Mouse (Mus musculus): ENCODE results near the gene Zfp536. TPM values are rescaled to one million over a fixed set of nuclear protein-coding genes. Genes with fewer than 3 reads are reported as not detected.

The Zfp536 gene
- total RNA-seq (2021) = 10 to 100 TPM; 10.6 to 13.3 TPM

DNA sequence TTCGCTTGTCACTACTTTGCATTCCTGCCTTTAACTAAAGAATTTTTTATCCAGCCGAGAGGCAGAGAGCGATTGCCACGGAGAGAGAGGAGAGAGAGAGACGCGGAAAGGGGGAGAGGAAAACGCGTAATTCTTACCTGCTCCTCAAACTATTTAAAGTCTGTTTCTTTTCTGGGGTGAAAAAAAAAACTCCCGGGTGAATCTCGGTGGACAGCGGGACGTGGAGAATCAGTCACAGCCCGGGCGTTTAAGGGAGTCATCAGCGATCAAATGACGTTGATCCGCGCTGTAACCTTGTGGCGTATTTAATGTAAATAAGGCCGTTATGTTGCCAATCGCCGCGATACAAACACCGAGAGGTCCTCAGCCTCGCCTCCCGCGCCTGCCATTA, at the start of gene Zfp536:
Zfp536 (minus strand) TSS at position 330 of the 391 bp plus-strand sequence.
- peak in 1 of 2 experiments; percentile 15 for DNase-seq

DNA sequence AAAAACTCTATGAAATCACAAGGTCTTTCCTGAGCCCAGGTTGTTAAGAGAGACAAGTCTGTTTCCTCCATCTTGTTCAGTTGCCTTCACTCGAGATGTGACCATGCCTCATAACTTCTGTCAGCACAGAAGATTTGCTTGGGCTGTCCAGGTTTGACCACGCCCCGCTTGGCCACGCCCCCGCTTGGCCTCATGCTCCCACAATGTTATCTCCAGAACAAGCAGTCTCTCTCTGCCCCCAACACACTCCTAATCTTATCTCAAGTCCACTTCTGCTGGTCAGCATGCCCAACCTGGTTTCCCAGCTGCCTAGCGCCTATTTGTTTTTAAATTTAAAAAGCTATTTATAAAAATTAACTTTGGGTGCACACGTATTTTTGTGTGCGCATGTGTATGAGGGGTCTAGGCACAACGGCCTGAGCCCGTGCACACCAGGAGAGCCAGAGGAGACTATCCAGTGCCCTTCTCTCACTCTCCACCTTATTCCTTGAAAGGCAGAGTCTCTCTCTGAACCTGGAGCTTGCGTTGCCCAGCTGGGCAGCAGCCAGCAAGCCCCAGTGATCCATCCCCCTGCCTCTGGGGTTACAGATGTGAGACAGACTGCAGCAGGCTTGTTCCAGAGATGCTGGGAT, 47.3 kb upstream of the Zfp536 start:
- peak in 1 of 2 experiments; percentile 25 for DNase-seq
- intact Hi-C loops (cut with DNase I) = no loop called here

More for the DNA sequence above, at the start of gene Zfp536:
- intact Hi-C loops (cut with DNase I) = loop anchor here (5.0 to 10.0 kb wide), 6 partner anchors 64 to 1869 kb away; no protein-coding TSS in a partner anchor

DNA sequence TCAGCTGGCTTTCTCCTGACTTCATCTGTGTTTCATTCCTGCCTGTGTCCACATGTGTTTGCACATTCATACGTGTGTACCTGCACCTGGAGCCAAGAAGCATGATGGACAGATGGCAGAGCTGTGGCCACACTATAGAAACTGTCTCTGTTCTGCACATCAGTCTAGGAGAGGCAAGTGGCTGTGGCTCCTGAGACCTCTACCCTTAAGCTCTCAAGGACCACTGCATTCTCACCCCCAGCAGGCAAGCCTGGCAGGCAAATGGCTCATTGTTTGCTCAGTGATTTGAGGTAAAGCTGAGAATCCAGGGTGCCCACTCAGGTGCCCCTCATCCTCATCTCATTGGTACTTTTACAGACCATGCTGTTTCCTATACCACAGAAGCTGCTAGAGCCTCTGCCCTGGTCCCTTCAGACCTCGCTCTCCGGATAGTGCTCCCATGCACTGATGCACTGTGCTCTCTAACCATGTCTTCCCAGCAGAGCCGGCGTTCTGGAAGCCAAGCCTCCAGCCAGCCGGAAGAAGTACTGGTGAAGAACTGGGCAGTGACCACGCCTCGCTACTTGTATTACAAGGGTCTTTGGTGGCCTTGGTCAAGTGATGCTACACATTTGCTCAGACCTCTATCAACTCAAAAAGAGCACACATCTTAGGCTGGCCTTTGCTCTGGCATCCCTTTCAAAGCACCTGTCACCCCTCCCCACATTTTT, 45.3 kb upstream of the Zfp536 start:
- DNase-seq = no peak
- intact Hi-C loops (cut with DNase I) = no loop called here

DNA sequence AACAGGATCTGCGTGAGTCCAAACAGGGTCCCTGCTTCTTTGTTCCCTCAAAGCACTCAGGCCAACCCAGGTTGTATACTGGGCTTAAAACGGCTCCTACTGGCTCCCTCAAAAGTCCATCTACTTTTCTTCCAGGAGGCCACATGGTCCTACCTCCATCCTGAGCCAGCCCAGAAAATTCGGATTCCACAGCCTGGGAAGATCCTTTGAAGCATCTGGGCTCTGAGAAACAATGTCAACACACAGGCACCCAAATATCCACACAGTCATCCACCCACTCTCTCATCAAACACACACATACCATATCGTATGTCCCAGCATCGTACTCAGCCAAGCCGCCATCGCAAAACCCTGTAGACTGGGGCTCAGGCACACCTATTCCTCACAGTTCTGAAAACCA, 43.5 kb upstream of the Zfp536 start:
- DNase-seq = no peak
- intact Hi-C loops (cut with DNase I) = no loop called here

DNA sequence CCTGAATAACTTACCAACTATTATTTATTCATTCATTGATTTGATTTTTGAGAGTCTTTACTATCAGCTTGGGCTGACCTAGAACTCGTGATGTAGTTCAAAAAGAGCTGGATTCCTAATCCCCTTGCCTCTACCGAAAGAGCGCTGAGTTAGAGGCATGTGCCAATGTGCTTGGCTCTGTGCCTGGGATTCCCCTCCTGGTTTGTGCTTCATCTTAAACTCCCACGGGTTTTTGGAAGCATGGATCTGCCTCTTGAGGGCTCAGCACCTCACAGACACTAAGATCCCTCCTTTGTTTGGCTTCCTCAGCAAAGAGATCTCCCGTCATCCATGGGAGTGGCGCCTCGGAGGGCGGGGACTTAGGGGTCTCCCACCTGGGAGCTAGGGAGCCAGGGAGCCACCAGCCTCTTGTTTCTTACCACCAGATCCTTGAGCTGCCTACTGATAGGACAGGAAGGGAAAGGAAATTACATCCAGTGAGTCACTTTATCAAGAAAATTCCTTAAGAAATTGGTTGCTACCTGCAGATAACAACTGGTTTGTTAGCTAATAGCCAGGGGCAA, 41.5 kb upstream of the Zfp536 start:
- DNase-seq = no peak
- intact Hi-C loops (cut with DNase I) = no loop called here

DNA sequence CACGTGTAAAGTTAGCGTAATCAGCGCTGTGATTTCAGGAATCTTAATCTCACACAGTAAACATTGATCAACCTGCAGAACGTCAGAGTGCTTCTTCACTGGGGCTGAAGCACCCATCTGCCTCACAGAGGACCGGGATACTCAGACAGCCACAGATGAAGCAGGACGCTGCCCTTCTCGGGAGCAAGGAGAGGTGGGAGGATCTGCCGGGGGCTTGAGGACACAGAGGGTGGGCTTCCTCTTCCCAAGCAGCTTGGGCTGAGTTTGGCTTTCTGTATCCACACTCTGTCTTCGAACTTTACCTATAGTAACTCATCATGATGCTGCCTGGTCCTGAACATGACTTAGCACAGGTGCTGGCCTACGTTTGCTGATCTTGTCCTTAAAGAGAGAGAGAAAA, 40.2 kb upstream of the Zfp536 start:
- intact Hi-C loops (cut with DNase I) = no loop called here

DNA sequence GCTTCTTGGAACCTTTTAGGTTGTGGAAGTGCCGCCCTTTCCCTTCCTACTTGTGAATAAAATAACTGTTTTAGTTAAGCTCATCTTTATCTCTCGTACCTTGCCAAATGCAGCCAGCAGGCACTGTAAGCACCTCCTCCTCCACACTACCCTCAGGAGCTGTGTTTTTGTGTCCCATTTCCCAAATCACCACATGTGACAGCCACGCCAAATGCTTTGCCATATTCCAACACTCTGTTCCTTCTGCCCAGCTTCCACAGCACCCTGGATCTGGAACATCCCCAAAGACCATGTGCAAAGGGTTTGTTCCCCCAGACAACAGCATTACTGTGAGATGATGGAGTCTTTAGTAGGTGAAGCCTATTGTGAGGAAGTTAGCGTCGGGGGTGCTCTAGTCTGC, 36.5 kb upstream of the Zfp536 start:
- intact Hi-C loops (cut with DNase I) = no loop called here
- DNase-seq = no peak

More for the DNA sequence above, 40.2 kb upstream of the Zfp536 start:
- DNase-seq = no peak

DNA sequence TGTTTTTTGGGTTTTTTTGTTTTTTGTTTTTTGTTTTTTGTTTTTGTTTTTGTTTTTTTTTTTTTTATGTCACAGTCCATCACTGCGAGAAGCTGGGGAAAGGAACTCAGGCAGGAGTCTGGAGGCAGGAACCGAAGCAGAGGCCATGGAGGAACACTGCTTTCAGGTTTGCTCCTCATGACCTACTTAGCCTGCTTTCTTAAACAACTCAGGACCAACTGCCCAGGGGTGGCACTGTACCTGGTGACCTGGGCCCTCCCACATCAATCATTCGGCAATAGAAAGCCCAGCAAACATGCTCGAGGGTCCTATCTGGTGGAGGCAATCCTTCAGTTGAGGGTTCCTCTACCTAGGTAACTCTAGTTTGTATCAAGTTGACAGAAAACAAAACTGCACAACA, 35.6 kb upstream of the Zfp536 start:
- intact Hi-C loops (cut with DNase I) = no loop called here
- no peak for DNase-seq

DNA sequence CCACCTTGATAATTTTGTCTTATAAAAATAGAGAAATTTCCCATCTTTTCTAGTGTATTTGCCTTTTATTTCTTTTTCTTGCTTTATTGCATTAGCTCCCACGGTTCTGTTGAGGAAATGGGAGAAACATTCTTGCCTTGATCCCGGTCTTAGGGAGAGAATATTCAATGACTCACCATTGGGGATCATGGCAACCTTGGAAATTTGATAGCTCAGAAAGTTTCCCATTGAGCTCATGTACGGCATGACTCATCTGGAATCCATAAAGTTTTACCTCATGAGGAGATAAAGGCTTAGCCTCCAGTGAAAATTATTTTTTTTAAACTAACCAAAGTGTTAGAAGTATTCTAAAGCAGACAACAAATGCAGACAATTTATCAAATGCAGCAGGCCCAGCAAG, 27.7 kb upstream of the Zfp536 start:
- intact Hi-C loops (cut with DNase I) = no loop called here
- DNase-seq = no peak

DNA sequence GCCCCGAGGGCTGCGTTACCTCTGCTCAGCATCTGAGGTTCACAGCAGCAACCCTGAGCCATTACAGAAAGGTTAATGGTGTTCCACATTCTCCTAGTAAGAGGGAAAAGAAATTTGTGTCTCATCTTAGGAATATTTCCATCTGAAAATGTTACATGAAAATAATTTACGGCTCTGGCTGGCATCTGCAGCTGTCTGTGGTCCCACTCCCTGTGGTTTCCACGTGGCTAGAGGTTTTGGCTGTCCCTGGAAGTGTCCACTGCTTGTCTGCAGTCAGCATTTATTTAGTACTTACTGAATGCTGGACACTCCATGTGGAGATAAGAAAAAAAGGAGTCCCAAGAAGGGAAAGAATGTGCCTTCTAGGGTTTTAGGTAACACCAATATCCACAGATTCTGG, 15.3 kb upstream of the Zfp536 start:
- intact Hi-C loops (cut with DNase I) = no loop called here
- DNase-seq = no peak

DNA sequence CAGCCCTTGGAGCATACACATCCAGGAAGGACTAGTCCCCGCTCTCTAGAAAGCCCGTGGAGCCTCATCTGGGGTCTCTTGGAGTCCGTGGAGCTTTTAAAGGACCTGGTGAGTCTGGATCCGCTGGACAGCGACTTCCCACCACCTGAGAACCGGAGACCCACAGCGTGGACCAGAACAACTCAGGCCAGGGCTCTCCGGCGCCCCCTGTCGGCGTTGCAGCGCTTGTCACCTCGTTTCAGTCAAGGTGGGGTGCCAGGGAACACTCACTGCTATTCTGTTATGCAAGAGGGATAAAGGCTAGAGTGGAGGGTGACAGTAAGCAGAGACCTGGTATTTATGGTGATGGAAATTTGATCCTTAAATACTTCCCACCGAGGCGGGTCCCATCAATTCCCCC, 2.1 kb upstream of the Zfp536 start:
- intact Hi-C loops (cut with DNase I) = loop anchor here (1.0 to 10.0 kb wide), 4 partner anchors 241 to 1871 kb away; no protein-coding TSS in a partner anchor
- DNase-seq = peak; percentile 67 to 84

DNA sequence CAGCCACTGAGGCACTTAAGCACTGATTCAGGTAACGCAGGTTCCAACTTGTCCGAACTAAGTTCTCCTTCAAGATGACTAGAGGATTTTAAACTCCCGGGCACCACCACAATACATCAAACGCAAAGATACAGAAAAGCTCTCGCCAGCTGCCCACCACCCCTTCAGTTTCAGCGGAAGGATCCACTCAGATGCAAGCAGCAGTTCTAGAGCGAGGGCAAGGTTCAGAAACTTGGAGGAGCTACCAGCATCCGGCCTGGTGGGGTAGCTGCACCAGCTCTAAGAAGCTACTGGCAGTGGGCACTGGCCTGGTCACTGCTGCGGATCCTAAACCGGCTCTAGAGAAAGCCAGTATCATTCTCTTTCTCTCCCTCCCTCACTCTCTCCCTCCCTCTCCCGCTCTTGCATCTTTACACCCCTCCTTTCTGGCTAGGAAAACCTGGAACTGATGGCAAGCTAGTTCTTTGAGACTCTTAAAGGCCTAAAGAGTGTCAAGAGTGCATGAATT, 1.1 kb upstream of the Zfp536 start:
- intact Hi-C loops (cut with DNase I) = loop anchor here (5.0 to 10.0 kb wide), 6 partner anchors 63 to 1870 kb away; no protein-coding TSS in a partner anchor
- DNase-seq = no peak

DNA sequence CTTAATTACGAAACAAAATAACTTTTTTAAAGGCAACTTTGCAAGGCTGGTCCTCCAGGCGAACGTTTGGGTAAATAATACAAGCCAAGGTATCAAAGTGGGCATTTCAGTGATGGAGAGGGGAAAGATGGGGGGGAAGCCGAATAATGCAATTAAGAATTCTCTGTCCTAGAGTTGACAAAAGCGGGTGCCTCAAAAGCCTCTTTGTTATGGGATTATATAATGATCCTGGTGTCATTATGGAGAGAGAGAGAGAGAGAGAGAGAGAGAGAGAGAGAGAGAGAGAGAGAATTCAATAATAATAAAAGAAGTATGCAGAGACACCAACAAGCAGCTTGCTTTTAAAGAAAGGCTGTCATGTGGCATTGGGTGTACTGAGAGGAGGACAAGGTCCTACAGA, 465 bp upstream of the Zfp536 start:
- intact Hi-C loops (cut with DNase I) = loop anchor here (5.0 to 10.0 kb wide), 6 partner anchors 63 to 1869 kb away; no protein-coding TSS in a partner anchor
- DNase-seq = no peak

DNA sequence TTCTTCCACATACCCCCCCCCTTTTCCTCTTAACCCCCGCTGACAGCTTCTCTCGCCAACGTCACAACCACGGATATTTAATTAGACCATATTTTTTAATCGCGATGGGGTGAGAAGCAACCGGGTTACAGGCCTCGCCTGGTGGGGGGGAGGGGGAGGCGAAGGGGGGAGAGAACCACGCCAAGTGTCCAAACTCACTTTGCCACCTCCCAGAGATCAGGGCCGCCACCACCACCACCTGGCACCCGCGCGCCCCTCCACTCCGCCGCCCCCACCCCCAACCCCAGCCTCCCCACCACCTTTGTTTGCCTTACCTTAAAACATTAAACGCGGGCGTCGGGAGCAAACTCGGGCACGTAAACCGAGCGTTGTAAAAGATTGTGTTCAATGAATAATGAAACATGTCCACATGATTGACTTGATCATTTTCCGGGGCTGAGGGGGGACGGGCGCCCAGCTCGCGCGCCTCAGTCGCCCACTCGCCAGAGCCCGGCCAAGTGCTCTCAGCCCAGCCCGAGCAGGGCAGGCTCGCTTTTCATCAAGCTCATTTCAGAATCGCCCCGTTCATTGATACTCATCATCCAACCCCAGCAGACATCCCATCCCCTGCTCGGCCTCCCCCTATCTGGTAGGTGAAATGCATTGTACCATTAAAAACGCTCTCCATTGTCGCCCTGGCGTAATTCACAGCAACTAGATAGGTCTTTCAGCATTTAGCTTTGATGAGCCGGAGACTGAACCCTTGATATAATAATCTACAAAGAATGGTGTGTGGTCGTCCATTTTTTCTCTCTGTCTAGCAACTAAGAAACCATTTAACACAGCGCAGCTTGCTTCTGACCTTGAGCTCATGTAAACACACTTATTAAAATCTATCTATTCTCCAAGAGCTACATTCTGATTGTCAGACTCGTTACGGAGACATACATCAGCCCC, 797 bp downstream of the Zfp536 start:
- intact Hi-C loops (cut with DNase I) = loop anchor here (5.0 to 10.0 kb wide), 6 partner anchors 65 to 1868 kb away; no protein-coding TSS in a partner anchor
- DNase-seq = peak; percentile 20 to 21

DNA sequence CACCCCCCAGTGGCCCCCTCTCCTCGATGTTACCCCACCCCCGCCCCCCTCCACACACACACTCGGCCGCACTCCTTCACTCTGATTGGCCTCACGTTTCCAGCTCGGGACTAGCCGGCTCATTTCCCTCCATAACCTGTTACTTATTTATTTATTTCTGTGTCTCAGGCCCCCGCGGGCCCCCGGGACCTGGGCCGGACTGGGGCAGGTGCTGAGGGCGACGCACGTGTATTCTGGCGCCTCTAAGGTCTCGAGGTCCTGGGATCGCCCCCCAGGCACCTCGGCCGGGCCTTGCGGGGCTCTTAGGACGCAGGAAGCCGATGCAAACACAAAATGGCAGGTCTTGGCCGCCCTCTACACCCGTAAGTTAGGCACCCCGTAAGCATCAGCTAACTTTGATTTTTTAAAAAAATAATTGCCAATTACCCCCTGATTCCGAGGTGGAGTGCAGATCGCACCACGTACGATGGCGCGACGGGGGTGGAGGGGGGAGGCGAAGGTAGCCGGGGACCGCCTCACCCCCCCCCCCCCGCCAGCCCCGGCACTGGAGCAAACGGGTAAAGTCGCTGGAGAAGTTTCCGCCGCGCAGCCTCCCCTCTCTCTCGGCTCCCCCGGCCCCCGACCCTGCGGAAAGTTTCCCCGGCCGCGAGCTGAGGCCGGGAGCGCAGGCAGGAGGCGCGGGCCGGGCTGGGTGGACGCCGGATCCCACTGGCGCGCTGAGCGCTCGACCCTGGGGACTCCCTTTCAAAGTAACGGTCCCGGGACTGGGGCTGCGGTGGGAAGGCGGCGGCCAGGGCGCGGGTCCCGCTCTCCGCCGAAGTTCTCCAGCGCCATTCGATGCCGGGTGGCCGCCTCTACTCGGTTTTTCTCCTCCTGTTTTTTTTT, 1.7 kb downstream of the Zfp536 start:
- intact Hi-C loops (cut with DNase I) = loop anchor here (5.0 to 10.0 kb wide), 6 partner anchors 66 to 1867 kb away; no protein-coding TSS in a partner anchor
- DNase-seq = peak; percentile 43 to 55

DNA sequence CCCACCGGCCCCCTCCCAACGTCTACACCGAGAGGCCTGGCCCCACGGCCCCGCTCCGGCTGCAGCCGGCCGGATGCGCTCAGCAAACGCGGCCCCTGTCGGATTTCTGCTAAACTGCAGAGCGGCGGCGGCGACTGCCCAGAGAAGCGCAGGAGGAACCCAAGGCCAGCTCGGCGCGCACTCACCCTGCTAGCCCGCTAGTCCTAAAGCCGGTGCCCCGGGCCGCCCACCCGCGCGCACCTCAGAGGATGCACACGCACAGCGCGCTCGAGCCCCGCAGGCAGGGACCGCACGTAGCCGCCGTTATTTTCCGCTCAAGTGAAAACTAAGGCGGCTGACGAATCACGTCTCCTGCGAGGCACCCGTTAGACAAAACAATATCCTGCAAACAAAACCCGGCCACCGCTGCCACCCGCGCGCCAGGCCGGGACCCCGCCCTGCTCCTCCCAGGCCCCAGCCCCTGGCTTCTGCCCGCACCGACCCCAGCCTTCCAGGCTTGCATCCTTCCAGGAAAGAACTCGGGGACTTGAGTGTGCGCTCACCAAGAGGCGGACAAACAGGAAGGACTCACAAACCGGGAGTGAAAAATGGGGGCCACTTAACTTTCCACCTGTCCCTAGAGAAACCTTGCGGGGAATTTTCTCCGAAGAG, 2.9 kb downstream of the Zfp536 start:
- intact Hi-C loops (cut with DNase I) = loop anchor here (5.0 to 10.0 kb wide), 6 partner anchors 67 to 1866 kb away; no protein-coding TSS in a partner anchor
- peak; percentile 86 to 88 for DNase-seq

DNA sequence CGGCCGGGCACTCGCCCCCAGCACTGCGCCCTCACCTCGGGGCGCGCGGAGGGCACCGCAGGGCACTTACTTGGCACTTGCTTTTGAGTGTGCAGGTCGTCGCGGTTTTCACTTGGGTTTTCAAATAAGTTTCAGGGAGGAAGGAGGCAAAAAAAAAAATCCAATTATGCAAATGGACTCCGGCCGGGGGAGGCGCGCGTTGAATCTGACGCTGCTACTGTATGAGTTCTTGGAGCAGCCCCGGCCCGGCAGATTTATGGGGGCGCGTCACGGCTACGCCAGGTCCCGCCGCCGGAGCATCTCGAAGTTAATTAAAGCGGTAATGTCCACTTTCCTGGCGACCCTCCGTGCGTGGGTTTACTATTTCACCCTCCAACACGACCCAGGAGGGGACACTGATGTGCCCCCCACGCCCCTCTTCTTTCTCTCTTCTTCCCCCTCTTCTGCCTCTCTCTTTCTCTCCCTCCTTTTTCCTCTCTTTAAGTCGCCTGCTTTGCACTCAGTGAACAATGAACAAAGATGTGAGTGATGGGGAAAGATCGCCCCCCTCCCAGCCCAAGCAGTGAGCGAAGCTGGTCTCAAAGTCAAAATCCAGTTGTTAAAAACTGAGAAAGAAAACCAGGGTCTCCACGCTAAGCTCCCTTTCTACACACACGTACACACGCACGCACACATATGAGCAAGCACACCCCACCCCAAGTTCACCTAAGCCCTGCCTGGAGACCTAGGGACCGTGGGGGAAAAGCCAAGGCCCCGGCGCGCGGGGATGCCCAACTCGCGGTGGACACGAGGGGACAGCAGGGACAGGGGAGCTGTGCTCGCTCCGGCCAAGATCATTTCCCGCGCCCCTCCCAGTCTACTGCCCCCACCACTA, 3.7 kb downstream of the Zfp536 start:
- intact Hi-C loops (cut with DNase I) = loop anchor here (1.0 to 10.0 kb wide), 7 partner anchors 68 to 1865 kb away; no protein-coding TSS in a partner anchor
- DNase-seq = peak; percentile 23 to 47
